Mouse (Mus musculus) left cerebral cortex, adult 2 months (tissue): ENCODE results near the gene Nmnat2. TPM values are rescaled to one million over a fixed set of nuclear protein-coding genes. Genes with fewer than 3 reads are reported as not detected.

Source experiments
- DNase-seq, 2 experiments: peaks; one replicate each; pipeline ENCODE4 v3.0.0; 2021 to 2022; ENCODE audit warnings: low spot score in 2 of 2, mixed read lengths in 1 of 2; ENCODE audit errors: extremely low spot score in 1 of 2
- H3K27ac ChIP-seq: fragments of 200-600 bp; 2 replicates; pipeline ENCODE4 v1.8.1; 2022
- H3K4me3 ChIP-seq: fragments of 200-600 bp; 2 replicates; pipeline ENCODE4 v1.8.1; 2022
- CTCF ChIP-seq: fragments of 200-600 bp; IDR thresholded peaks from 2 replicates; pipeline ENCODE4 v1.8.1; 2022; ENCODE audit warnings: antibody characterized with exemption, mild to moderate bottlenecking, moderate library complexity
- intact Hi-C: fragments of 180-260 bp; cut with DNase I; formaldehyde crosslinking; loops from one replicate; pipeline ENCODE4 v1.15.1; 2025
- total RNA-seq, 2 experiments: library from RNA; stranded (reverse); gene quantifications; 2 replicates each; pipeline ENCODE4 v1.2.3; 2021

The Nmnat2 gene
- total RNA-seq, 2 experiments from 2014 or later, result 167 to 171 TPM

GRCm38 (mm10) chr1:153010353-153011351 is 55.9 kb downstream of the Nmnat2 start:
- TF ChIP-seq CTCF, result no peak
- intact Hi-C loops, result no loop called here
- no peak overlapping the region for H3K4me3 ChIP-seq
- peak overlapping the region; percentile 3; the same call in 1 of the 2 replicates for H3K27ac ChIP-seq
- no peak for DNase-seq

GRCm38 (mm10) chr1:153011544-153011943 is 56.8 kb downstream of the Nmnat2 start:
- DNase-seq, result peak; percentile 38 to 43
- intact Hi-C loops, result no loop called here
- Histone ChIP-seq H3K27ac (peak overlapping the region; percentile 1; the same call in 1 of the 2 replicates), H3K4me3 (no peak overlapping the region)
- TF ChIP-seq CTCF, result no peak

DNA sequence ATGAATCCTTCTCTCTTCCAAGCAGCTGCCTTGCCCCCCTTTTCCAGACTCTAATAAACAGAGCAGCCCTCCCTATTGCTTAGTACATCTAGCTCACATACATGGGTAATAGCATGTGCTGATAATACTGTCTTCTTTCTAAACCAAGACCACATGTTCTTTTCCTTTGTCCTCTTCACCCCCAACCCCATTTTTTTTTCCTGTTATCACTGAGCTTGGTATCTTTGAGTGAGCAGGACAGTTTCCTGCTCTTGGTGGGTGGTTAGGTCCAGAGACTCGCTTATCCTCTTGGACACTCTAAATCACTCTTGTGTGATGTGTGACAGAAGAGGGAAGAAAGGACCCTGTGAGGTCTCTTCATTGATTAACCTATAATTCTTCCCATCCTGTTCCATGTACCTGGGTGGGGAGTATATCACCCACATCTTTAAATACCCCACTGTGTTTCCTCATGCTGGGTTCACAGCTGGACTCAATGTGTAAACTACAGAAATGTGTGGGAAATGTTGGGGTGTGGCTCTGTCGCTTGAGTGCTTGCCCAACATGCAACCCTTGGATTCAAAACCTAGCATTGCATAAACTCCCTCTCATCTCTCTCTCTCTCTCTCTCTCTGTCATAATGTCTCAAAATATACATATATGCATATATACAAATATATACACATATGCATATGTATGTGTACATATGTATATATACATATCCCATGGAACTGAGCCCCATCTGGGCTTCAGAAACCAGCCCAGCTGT is 58.9 kb downstream of the Nmnat2 start:
- H3K27ac ChIP-seq, result no peak overlapping the region
- intact Hi-C loops, result no loop called here
- no peak overlapping the region for H3K4me3 ChIP-seq
- TF ChIP-seq CTCF, result no peak
- DNase-seq, result no peak

GRCm38 (mm10) chr1:153014431-153015186 is 59.8 kb downstream of the Nmnat2 start:
- intact Hi-C loops, result no loop called here

GRCm38 (mm10) chr1:153016465-153017163 is 61.8 kb downstream of the Nmnat2 start:
- no peak for DNase-seq
- intact Hi-C loops, result no loop called here
- no peak; the same call in 1 of the 2 replicates for TF ChIP-seq CTCF
- H3K4me3 ChIP-seq, result no peak overlapping the region
- H3K27ac ChIP-seq, result no peak overlapping the region

More at GRCm38 (mm10) chr1:153014431-153015186, 59.8 kb downstream of the Nmnat2 start:
- TF ChIP-seq CTCF, result no peak
- no peak for DNase-seq
- Histone ChIP-seq H3K27ac (peak overlapping the region; percentile 16; the same call in 1 of the 2 replicates), H3K4me3 (no peak overlapping the region)

GRCm38 (mm10) chr1:153019128-153019527 is 64.3 kb downstream of the Nmnat2 start:
- intact Hi-C loops, result no loop called here
- DNase-seq, result no peak
- Histone ChIP-seq H3K4me3 (no peak overlapping the region), H3K27ac (no peak overlapping the region)
- no peak for TF ChIP-seq CTCF

DNA sequence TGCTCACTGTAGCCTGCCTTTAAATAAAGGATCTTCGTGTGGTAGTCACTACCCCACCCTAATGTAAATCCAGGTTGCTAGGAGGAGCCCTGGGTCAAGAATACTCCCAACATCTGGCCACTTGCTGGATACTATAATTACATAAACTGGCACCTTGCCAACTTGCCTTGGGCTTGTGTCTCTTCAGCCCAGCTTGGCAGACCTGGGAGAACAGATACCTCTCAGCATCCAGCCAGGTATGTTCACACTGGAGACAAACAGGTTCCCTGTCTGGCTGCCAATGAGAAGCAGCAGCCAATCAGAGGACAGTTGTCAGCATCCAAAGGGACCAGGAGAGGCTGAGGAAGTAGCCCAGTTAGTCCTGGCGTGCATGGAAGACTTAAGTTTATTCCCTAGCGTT is 64.8 kb downstream of the Nmnat2 start:
- TF ChIP-seq CTCF, result no peak
- intact Hi-C loops, result no loop called here
- no peak overlapping the region for H3K4me3 ChIP-seq
- no peak overlapping the region for H3K27ac ChIP-seq
- DNase-seq, result no peak

- no peak for DNase-seq
- Histone ChIP-seq H3K27ac (no peak overlapping the region), H3K4me3 (no peak overlapping the region)
- no peak for TF ChIP-seq CTCF
- intact Hi-C loops, result no loop called here
These were observed 66.3 kb downstream of the Nmnat2 start for GRCm38 (mm10) chr1:153021034-153021638.

DNA sequence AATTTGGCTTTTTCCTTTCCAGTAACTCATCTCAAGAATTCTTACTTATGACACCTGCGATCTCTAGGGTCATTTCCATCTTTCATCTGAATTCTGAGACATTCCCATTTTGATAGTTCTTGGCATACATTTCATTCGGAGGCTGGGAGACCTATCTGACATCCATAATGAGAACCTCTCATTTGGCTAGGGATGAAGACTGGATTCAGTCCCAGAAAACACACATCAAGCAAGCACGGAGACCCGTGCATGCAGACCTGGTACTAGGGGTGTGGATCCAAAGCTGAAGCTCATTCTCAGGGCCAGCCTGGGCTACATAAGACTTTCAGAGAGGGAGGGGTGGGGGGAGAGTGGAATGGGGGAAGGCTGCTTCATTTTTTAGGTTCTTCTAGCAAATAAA is 68.2 kb downstream of the Nmnat2 start:
- no peak overlapping the region for H3K27ac ChIP-seq
- DNase-seq, result no peak
- intact Hi-C loops, result no loop called here
- H3K4me3 ChIP-seq, result no peak overlapping the region
- TF ChIP-seq CTCF, result no peak

- DNase-seq, result no peak
- TF ChIP-seq CTCF, result no peak
- intact Hi-C loops, result no loop called here
- H3K27ac ChIP-seq, result no peak overlapping the region
- H3K4me3 ChIP-seq, result no peak overlapping the region
These were observed 69.1 kb downstream of the Nmnat2 start for GRCm38 (mm10) chr1:153023875-153024274.
